Mouse (Mus musculus) megakaryocyte, embryonic 14.5 days (primary cell): Measurements from ENCODE around the gene Fnbp1.

Experiments used
- FLI1 ChIP-seq: IDR thresholded peaks from 2 replicates; pipeline ENCODE4 v1.6.1; 2012; ENCODE audit warnings: low read length, inconsistent platforms, mixed read lengths
- GATA1 ChIP-seq: IDR thresholded peaks from 3 replicates; pipeline ENCODE4 v1.6.1; 2012; ENCODE audit warnings: mixed read lengths, low read length, inconsistent platforms, borderline replicate concordance

GRCm38 (mm10) chr2:30985111-30986020 lies 156.4 kb downstream of the Fnbp1 start:
- no peak for TF ChIP-seq GATA1
- no peak for TF ChIP-seq FLI1
